Mouse (Mus musculus): ENCODE measurements at regions not wholly inside any gene's neighbourhood (a gene's known extent, or its start where the extent isn't known, plus 50 kb on each side); places are given as distances from the start of the nearest gene placed in this dataset.

GRCm38 (mm10) chr1:185588348-185588719 is 133.7 kb downstream of the Slc30a10 start:
- ATAC-seq (ENCODE audit: extremely low read depth, insufficient number of reproducible peaks, low FRiP score, poor library complexity, severe bottlenecking) (no peak), DNase-seq (ENCODE audit: low spot score) (no peak)
- Histone ChIP-seq H3K4me3 (ENCODE audit: low read depth, low read length) (no peak overlapping the region), H3K9me3 (replicated peaks) (no peaks in the 10 kb centered on the region), H3K36me3 (replicated peaks) (no peaks in the 10 kb centered on the region), H3K4me1 (ENCODE audit: insufficient read depth, low read depth, low read length) (no peaks in the 10 kb centered on the region), H3K27me3 (ENCODE audit: insufficient read depth, low read length) (no peaks in the 10 kb centered on the region)
- TF ChIP-seq TAL1 (conservative IDR thresholded peaks at IDR 0.05; ENCODE audit: low read depth, low read length) = no peak
- TF ChIP-seq GATA1 (IDR thresholded peaks at IDR 0.05; ENCODE audit: borderline replicate concordance, low read length) = no peak
- no peak for TF ChIP-seq GATA2 (IDR thresholded peaks at IDR 0.05; ENCODE audit: borderline replicate concordance, low read depth, low read length)
- no peak for TF ChIP-seq CTCF (IDR thresholded peaks at IDR 0.05; ENCODE audit: low read depth, low read length)
- no peak for TF ChIP-seq POLR2AphosphoS5 (IDR thresholded peaks at IDR 0.05; ENCODE audit: insufficient replicate concordance, low read depth, low read length)

DNA sequence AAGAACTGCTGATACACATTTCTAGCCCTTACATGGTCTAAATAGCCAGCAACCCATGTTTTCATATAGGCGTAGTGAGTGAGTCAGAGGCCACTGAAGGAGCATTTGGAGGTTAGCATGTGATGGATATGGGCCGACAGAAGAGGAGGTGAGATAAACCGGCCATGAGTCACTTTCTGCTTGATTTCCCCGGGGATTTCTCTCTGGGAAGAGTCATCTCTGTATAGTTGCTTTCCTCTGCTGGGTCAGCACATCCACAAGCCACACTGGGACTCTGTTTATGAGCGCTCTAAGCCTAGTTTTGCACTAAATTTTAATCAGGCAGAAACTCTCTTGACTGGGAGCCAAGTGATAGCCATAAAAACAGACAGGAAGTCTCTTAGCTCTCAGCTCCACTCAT is 142.2 kb downstream of the Slc30a10 start:
- Histone ChIP-seq H3K36me3 (replicated peaks) (no peaks in the 10 kb centered on the region), H3K27me3 (ENCODE audit: insufficient read depth, low read length) (no peaks in the 10 kb centered on the region), H3K4me1 (ENCODE audit: insufficient read depth, low read depth, low read length) (no peaks in the 10 kb centered on the region), H3K9me3 (replicated peaks) (no peaks in the 10 kb centered on the region), H3K4me3 (ENCODE audit: low read depth, low read length) (no peak overlapping the region)
- ATAC-seq (ENCODE audit: extremely low read depth, insufficient number of reproducible peaks, low FRiP score, poor library complexity, severe bottlenecking) = no peak
- DNase-seq (ENCODE audit: low spot score) = no peak
- TF ChIP-seq TAL1 (conservative IDR thresholded peaks at IDR 0.05; ENCODE audit: low read depth, low read length) (no peak), CTCF (IDR thresholded peaks at IDR 0.05; ENCODE audit: low read depth, low read length) (no peak), GATA1 (IDR thresholded peaks at IDR 0.05; ENCODE audit: borderline replicate concordance, low read length) (no peak), GATA2 (IDR thresholded peaks at IDR 0.05; ENCODE audit: borderline replicate concordance, low read depth, low read length) (no peak), POLR2AphosphoS5 (IDR thresholded peaks at IDR 0.05; ENCODE audit: insufficient replicate concordance, low read depth, low read length) (no peak)

DNA sequence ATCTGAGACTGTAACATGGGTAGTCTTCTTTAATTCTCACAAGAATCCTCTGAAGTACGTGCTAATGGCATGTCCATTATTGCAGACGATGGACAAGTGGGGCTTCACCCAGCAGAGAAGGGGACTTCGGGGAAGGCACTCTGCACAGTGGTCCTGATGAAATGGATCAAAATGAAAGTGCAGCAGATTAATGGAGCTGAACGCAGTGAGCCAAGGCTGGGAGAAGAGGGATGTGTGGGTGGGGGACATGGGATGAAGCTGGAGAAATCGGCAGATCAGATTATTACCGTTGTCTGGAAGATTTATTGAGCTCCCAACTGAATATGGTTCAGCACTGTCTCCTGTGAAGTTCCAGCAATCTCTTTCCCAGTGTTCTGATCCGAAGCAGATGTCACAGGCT is 143.9 kb downstream of the Slc30a10 start:
- DNase-seq (ENCODE audit: low spot score) = no peak
- no peaks in the 10 kb centered on the region for H3K36me3 ChIP-seq (replicated peaks)

DNA sequence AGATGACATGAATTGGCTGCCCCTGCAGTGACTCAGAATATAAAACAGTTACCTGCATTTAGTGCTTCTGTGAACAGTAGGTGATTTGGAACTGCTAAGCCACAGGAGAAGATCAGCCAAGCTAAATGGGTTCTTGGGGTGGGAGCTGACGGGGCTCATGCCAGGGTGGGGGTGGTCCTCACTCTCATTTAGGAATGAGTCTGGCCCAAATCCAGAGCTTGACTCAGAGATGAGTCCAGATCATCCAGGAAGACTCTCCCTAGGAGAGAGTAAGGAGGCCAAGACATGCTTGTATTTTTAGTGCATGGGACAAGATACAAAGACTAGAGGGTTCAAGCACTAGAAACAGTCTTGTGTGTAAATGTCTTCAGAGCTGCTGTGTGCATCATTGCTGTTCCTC is 146.5 kb downstream of the Slc30a10 start:
- TF ChIP-seq CTCF (IDR thresholded peaks at IDR 0.05; ENCODE audit: low read depth, low read length) = no peak
- TF ChIP-seq TAL1 (conservative IDR thresholded peaks at IDR 0.05; ENCODE audit: low read depth, low read length) = no peak
- no peak for TF ChIP-seq GATA2 (IDR thresholded peaks at IDR 0.05; ENCODE audit: borderline replicate concordance, low read depth, low read length)
- no peak for TF ChIP-seq GATA1 (IDR thresholded peaks at IDR 0.05; ENCODE audit: borderline replicate concordance, low read length)
- no peak for TF ChIP-seq POLR2AphosphoS5 (IDR thresholded peaks at IDR 0.05; ENCODE audit: insufficient replicate concordance, low read depth, low read length)
- Histone ChIP-seq H3K4me1 (ENCODE audit: insufficient read depth, low read depth, low read length) (no peaks in the 10 kb centered on the region), H3K9me3 (replicated peaks) (no peaks in the 10 kb centered on the region), H3K36me3 (replicated peaks) (no peaks in the 10 kb centered on the region), H3K4me3 (ENCODE audit: low read depth, low read length) (no peak overlapping the region), H3K27me3 (ENCODE audit: insufficient read depth, low read length) (no peaks in the 10 kb centered on the region)
- ATAC-seq (ENCODE audit: extremely low read depth, insufficient number of reproducible peaks, low FRiP score, poor library complexity, severe bottlenecking) (no peak), DNase-seq (ENCODE audit: low spot score) (no peak)

More for the DNA sequence above, 143.9 kb downstream of the Slc30a10 start:
- Histone ChIP-seq H3K27me3 (ENCODE audit: insufficient read depth, low read length) (no peaks in the 10 kb centered on the region), H3K9me3 (replicated peaks) (no peaks in the 10 kb centered on the region), H3K4me3 (ENCODE audit: low read depth, low read length) (no peak overlapping the region), H3K4me1 (ENCODE audit: insufficient read depth, low read depth, low read length) (no peaks in the 10 kb centered on the region)
- TF ChIP-seq CTCF (IDR thresholded peaks at IDR 0.05; ENCODE audit: low read depth, low read length) = no peak
- no peak for TF ChIP-seq TAL1 (conservative IDR thresholded peaks at IDR 0.05; ENCODE audit: low read depth, low read length)
- no peak for TF ChIP-seq GATA2 (IDR thresholded peaks at IDR 0.05; ENCODE audit: borderline replicate concordance, low read depth, low read length)
- no peak for ATAC-seq (ENCODE audit: extremely low read depth, insufficient number of reproducible peaks, low FRiP score, poor library complexity, severe bottlenecking)

GRCm38 (mm10) chr1:185605996-185606395 is 151.3 kb downstream of the Slc30a10 start:
- Histone ChIP-seq H3K4me3 (ENCODE audit: low read depth, low read length) (no peak overlapping the region), H3K4me1 (ENCODE audit: insufficient read depth, low read depth, low read length) (no peaks in the 10 kb centered on the region), H3K27me3 (ENCODE audit: insufficient read depth, low read length) (no peaks in the 10 kb centered on the region), H3K36me3 (replicated peaks) (no peaks in the 10 kb centered on the region), H3K9me3 (replicated peaks) (no peaks in the 10 kb centered on the region)
- no peak for TF ChIP-seq GATA2 (IDR thresholded peaks at IDR 0.05; ENCODE audit: borderline replicate concordance, low read depth, low read length)
- no peak for TF ChIP-seq CTCF (IDR thresholded peaks at IDR 0.05; ENCODE audit: low read depth, low read length)
- TF ChIP-seq GATA1 (IDR thresholded peaks at IDR 0.05; ENCODE audit: borderline replicate concordance, low read length) = no peak
- no peak for TF ChIP-seq POLR2AphosphoS5 (IDR thresholded peaks at IDR 0.05; ENCODE audit: insufficient replicate concordance, low read depth, low read length)
- no peak for TF ChIP-seq TAL1 (conservative IDR thresholded peaks at IDR 0.05; ENCODE audit: low read depth, low read length)
- DNase-seq (ENCODE audit: low spot score) (no peak), ATAC-seq (ENCODE audit: extremely low read depth, insufficient number of reproducible peaks, low FRiP score, poor library complexity, severe bottlenecking) (no peak)

- Histone ChIP-seq H3K4me3 (ENCODE audit: low read depth, low read length) (no peak overlapping the region), H3K27me3 (ENCODE audit: insufficient read depth, low read length) (no peaks in the 10 kb centered on the region), H3K4me1 (ENCODE audit: insufficient read depth, low read depth, low read length) (no peaks in the 10 kb centered on the region), H3K36me3 (replicated peaks) (no peaks in the 10 kb centered on the region), H3K9me3 (replicated peaks) (no peaks in the 10 kb centered on the region)
- DNase-seq (ENCODE audit: low spot score) = no peak
- no peak for ATAC-seq (ENCODE audit: extremely low read depth, insufficient number of reproducible peaks, low FRiP score, poor library complexity, severe bottlenecking)
- no peak for TF ChIP-seq CTCF (IDR thresholded peaks at IDR 0.05; ENCODE audit: low read depth, low read length)
- TF ChIP-seq POLR2AphosphoS5 (IDR thresholded peaks at IDR 0.05; ENCODE audit: insufficient replicate concordance, low read depth, low read length) = no peak
- no peak for TF ChIP-seq TAL1 (conservative IDR thresholded peaks at IDR 0.05; ENCODE audit: low read depth, low read length)
- TF ChIP-seq GATA2 (IDR thresholded peaks at IDR 0.05; ENCODE audit: borderline replicate concordance, low read depth, low read length) = no peak
- TF ChIP-seq GATA1 (IDR thresholded peaks at IDR 0.05; ENCODE audit: borderline replicate concordance, low read length) = no peak
Measured at GRCm38 (mm10) chr1:185607611-185608010, 153.0 kb downstream of the Slc30a10 start.

DNA sequence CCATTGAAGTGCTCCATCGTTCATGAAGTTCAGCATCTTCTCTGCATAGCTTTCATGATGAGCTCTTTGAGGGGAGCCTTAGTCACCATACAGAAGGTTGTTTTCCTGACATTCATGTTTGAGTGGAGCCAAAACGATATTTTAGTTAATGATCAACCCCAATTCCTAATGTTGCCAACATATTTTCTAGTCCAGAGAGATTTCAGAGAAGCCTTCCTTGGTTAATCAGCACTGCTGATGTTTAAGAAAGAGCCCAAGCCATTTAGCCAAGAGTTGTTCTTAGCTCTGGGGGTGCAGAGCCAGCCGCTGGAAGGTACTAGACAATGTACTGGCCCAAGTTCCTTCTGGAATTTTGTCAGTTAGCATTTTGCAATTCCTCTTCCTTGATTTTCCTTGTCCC is 153.8 kb downstream of the Slc30a10 start:
- no peaks in the 10 kb centered on the region for H3K36me3 ChIP-seq (replicated peaks)
- no peak for ATAC-seq (ENCODE audit: extremely low read depth, insufficient number of reproducible peaks, low FRiP score, poor library complexity, severe bottlenecking)

More for the DNA sequence above, 153.8 kb downstream of the Slc30a10 start:
- no peaks in the 10 kb centered on the region for H3K4me1 ChIP-seq (ENCODE audit: insufficient read depth, low read depth, low read length)
- no peaks in the 10 kb centered on the region for H3K9me3 ChIP-seq (replicated peaks)
- H3K4me3 ChIP-seq (ENCODE audit: low read depth, low read length) = no peak overlapping the region
- H3K27me3 ChIP-seq (ENCODE audit: insufficient read depth, low read length) = no peaks in the 10 kb centered on the region
- TF ChIP-seq GATA1 (IDR thresholded peaks at IDR 0.05; ENCODE audit: borderline replicate concordance, low read length) (no peak), TAL1 (conservative IDR thresholded peaks at IDR 0.05; ENCODE audit: low read depth, low read length) (no peak), GATA2 (IDR thresholded peaks at IDR 0.05; ENCODE audit: borderline replicate concordance, low read depth, low read length) (no peak), CTCF (IDR thresholded peaks at IDR 0.05; ENCODE audit: low read depth, low read length) (no peak), POLR2AphosphoS5 (IDR thresholded peaks at IDR 0.05; ENCODE audit: insufficient replicate concordance, low read depth, low read length) (no peak)
- no peak for DNase-seq (ENCODE audit: low spot score)

All from G1E (cell line).